Mouse (Mus musculus) liver (tissue): ENCODE measurements at regions not wholly inside any gene's neighbourhood (a gene's known extent, or its start where the extent isn't known, plus 50 kb on each side); places are given as distances from the start of the nearest gene placed in this dataset.

Experiments
- DNase-seq: peaks from one replicate; pipeline ENCODE4 v3.0.0-alpha.2; 2020; ENCODE audit warnings: mixed read lengths

GRCm38 (mm10) chr13:10741391-10741790, 380.7 kb upstream of the Chrm3 start:
- no peak for DNase-seq

GRCm38 (mm10) chr13:10725745-10726171, 365.1 kb upstream of the Chrm3 start:
- DNase-seq = no peak

- DNase-seq = no peak
Observed at GRCm38 (mm10) chr13:10725335-10725734, 364.7 kb upstream of the Chrm3 start.

GRCm38 (mm10) chr13:10720639-10721038, 360.0 kb upstream of the Chrm3 start:
- no peak for DNase-seq

GRCm38 (mm10) chr13:10711451-10711850, 350.8 kb upstream of the Chrm3 start:
- DNase-seq = no peak

- DNase-seq = no peak
Observed at GRCm38 (mm10) chr13:10710909-10711308, 350.3 kb upstream of the Chrm3 start.

GRCm38 (mm10) chr13:10697146-10697545, 336.5 kb upstream of the Chrm3 start:
- no peak for DNase-seq

- DNase-seq = no peak
Observed at GRCm38 (mm10) chr13:10696181-10696977, 335.7 kb upstream of the Chrm3 start.

GRCm38 (mm10) chr13:10691307-10691706, 330.7 kb upstream of the Chrm3 start:
- DNase-seq = no peak

GRCm38 (mm10) chr13:10687379-10687778, 326.7 kb upstream of the Chrm3 start:
- DNase-seq = no peak

- no peak for DNase-seq
Observed at GRCm38 (mm10) chr13:10654086-10654422, 293.4 kb upstream of the Chrm3 start.

GRCm38 (mm10) chr13:10653376-10654085, 292.9 kb upstream of the Chrm3 start:
- DNase-seq = no peak

GRCm38 (mm10) chr13:10636859-10637258, 276.2 kb upstream of the Chrm3 start:
- no peak for DNase-seq

GRCm38 (mm10) chr13:10630467-10630866, 269.8 kb upstream of the Chrm3 start:
- no peak for DNase-seq

- no peak for DNase-seq
Observed at GRCm38 (mm10) chr13:10619661-10620060, 259.0 kb upstream of the Chrm3 start.

GRCm38 (mm10) chr13:10618421-10618954, 257.8 kb upstream of the Chrm3 start:
- DNase-seq = no peak

GRCm38 (mm10) chr13:10574951-10575350, 214.3 kb upstream of the Chrm3 start:
- no peak for DNase-seq

GRCm38 (mm10) chr13:10566825-10567224, 206.2 kb upstream of the Chrm3 start:
- no peak for DNase-seq

GRCm38 (mm10) chr13:10557559-10557958, 196.9 kb upstream of the Chrm3 start:
- DNase-seq = no peak

GRCm38 (mm10) chr13:10554595-10554994, 193.9 kb upstream of the Chrm3 start:
- no peak for DNase-seq

- DNase-seq = no peak
Observed at GRCm38 (mm10) chr13:10542723-10543122, 182.1 kb upstream of the Chrm3 start.

GRCm38 (mm10) chr13:10540197-10540940, 179.7 kb upstream of the Chrm3 start:
- DNase-seq = no peak

GRCm38 (mm10) chr13:10538927-10539326, 178.3 kb upstream of the Chrm3 start:
- DNase-seq = no peak
